Mouse (Mus musculus) kidney, embryonic 16.5 days (tissue): ENCODE measurements around the gene Depdc7. TPM values are rescaled to one million over a fixed set of nuclear protein-coding genes. Genes with fewer than 3 reads are reported as not detected.

Experiments
- ATAC-seq: fragments of 200-750 bp; cut with Nextera tagmentation; 2 replicates; pipeline ENCODE4 v1.8.0; 2017; ENCODE audit warnings: moderate TSS enrichment; ENCODE audit not compliant: low FRiP score, low TSS enrichment
- H3K27ac ChIP-seq: fragments of 300-500 bp; sonication (generic); 2 replicates; pipeline ENCODE4 v1.5.1; 2014; ENCODE audit warnings: low read length
- H3K27me3 ChIP-seq: fragments of 300-500 bp; sonication (generic); 2 replicates; pipeline ENCODE4 v1.6.1; 2014; ENCODE audit warnings: low read length, control low read depth, mixed read lengths; ENCODE audit not compliant: insufficient read depth
- H3K36me3 ChIP-seq: fragments of 300-500 bp; sonication (generic); 2 replicates; pipeline ENCODE4 v1.6.1; 2014; ENCODE audit warnings: low read length, control low read depth, mixed read lengths; ENCODE audit not compliant: insufficient read depth
- H3K4me1 ChIP-seq: fragments of 300-500 bp; sonication (generic); 2 replicates; pipeline ENCODE4 v1.6.1; 2014; ENCODE audit warnings: low read length, control low read depth, mixed read lengths; ENCODE audit not compliant: insufficient read depth
- H3K4me2 ChIP-seq: fragments of 300-500 bp; sonication (generic); replicated peaks from 2 replicates; pipeline ENCODE4 v1.6.1; 2014; ENCODE audit warnings: low read depth, low read length
- H3K4me3 ChIP-seq: fragments of 300-500 bp; sonication (generic); 2 replicates; pipeline ENCODE4 v1.5.1; 2014; ENCODE audit warnings: mild to moderate bottlenecking, low read length
- H3K9ac ChIP-seq: fragments of 300-500 bp; sonication (generic); replicated peaks from 2 replicates; pipeline ENCODE4 v1.6.1; 2014; ENCODE audit warnings: low read length
- H3K9me3 ChIP-seq: fragments of 300-500 bp; sonication (generic); 2 replicates; pipeline ENCODE4 v1.6.1; 2016; ENCODE audit warnings: low read length, control low read depth
- WGBS: fragments of 180-500 bp; shearing (Covaris S2); extraction: QIAGEN DNeasy Blood & Tissue Kit; methylation state at CpG from one replicate; pipeline ENCODE4 v1.1.7; 2014; 5-methylcytosine and 5-hydroxymethylcytosine counted together
- polyA plus RNA-seq: library from polyadenylated mRNA; unstranded; fragments of >200 nt; fragmentation: Nextera tagmentation; extraction: Ambion mirVana; gene quantifications from 2 replicates; pipeline ENCODE4 v1.2.1, GENCODE M21; 2015

The Depdc7 gene
- polyA plus RNA-seq, 1 experiment from 2014 or later = 24.2 TPM

- H3K4me3 ChIP-seq = peak overlapping the region; percentile 78
- H3K4me1 ChIP-seq = peaks cover 31% of the 10 kb centered on the region
- peak overlapping the region; percentile 86 for H3K9ac ChIP-seq
- peak overlapping the region; percentile 93 for H3K27ac ChIP-seq
- ATAC-seq = peak; percentile 8; the same call in 1 of the 2 replicates
- no peaks in the 10 kb centered on the region for H3K36me3 ChIP-seq
- H3K9me3 ChIP-seq = no peaks in the 10 kb centered on the region
- 5% methylated on average over 46 of the region's 46 CpGs for WGBS
- peak overlapping the region; percentile 85 for H3K4me2 ChIP-seq
- no peaks in the 10 kb centered on the region for H3K27me3 ChIP-seq
Observed at GRCm38 (mm10) chr2:104741896-104742740, 560 bp downstream of the Depdc7 start.

- WGBS = 27% methylated on average over 7 of the region's 7 CpGs
- Histone ChIP-seq H3K4me2 (peak overlapping the region; percentile 85), H3K27ac (no peak overlapping the region), H3K9ac (0 out of 2 replicates have a peak overlapping the region, but pooled peaks have one; percentile 13), H3K4me3 (peak overlapping the region; percentile 78), H3K27me3 (no peaks in the 10 kb centered on the region), H3K36me3 (no peaks in the 10 kb centered on the region), H3K9me3 (no peaks in the 10 kb centered on the region), H3K4me1 (peaks cover 37% of the 10 kb centered on the region)
- no peak for ATAC-seq
Observed at GRCm38 (mm10) chr2:104741015-104741758, 1.5 kb downstream of the Depdc7 start.

GRCm38 (mm10) chr2:104740248-104740949, 2.3 kb downstream of the Depdc7 start:
- ATAC-seq = no peak
- WGBS = 36% methylated on average over 7 of the region's 7 CpGs
- Histone ChIP-seq H3K4me3 (0 out of 2 replicates have a peak overlapping the region, but pooled peaks have one; percentile 78), H3K27me3 (no peaks in the 10 kb centered on the region), H3K9me3 (no peaks in the 10 kb centered on the region), H3K36me3 (no peaks in the 10 kb centered on the region), H3K27ac (no peak overlapping the region), H3K4me1 (peaks cover 39% of the 10 kb centered on the region), H3K9ac (no peak overlapping the region), H3K4me2 (peak overlapping the region; percentile 85)

DNA sequence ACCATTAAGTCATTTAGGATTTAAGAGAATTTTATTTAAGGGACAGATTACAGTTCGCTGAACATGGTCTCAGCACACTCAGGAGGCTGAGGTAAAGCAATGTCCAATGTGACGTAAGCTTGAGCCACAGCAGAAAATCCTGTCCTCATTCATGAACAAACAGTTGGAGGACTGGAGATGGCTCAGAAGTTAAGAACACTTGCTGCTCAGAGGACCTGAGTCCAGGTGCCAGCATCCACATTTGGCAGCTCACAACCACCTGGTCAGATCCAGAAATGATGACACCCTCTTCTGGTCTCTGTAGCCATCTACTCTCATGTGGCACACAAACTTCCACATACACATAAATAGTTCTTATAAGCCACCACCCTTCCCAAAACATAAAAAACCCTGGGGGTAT, 3.0 kb downstream of the Depdc7 start:
- H3K4me1 ChIP-seq = peaks cover 39% of the 10 kb centered on the region

DNA sequence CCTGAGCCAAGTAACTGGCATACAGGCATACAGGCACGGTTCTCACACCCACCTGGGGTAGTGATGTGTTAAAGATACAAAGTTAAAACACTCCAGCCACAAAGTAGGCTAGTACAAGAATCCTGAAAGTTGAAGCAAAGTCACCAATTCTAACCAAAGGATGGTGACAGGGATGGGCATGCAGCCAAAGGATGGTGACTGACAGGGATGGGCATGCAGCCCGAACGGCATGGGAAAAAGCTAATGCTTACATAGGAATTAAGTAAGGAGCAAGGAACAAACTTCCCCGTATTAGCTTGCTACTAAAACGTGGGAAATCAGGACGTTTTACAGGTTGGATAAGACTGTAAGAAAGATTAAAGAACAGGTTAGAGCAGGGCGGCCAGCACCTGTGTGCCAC, 6.4 kb downstream of the Depdc7 start:
- H3K36me3 ChIP-seq = no peaks in the 10 kb centered on the region
- no peaks in the 10 kb centered on the region for H3K27me3 ChIP-seq
- ATAC-seq = no peak
- H3K9me3 ChIP-seq = no peaks in the 10 kb centered on the region
- H3K9ac ChIP-seq = no peak overlapping the region
- no peak overlapping the region for H3K4me3 ChIP-seq
- peaks cover 27% of the 10 kb centered on the region for H3K4me1 ChIP-seq
- 60% methylated on average over 7 of the region's 7 CpGs for WGBS
- H3K27ac ChIP-seq = no peak overlapping the region
- no peak overlapping the region for H3K4me2 ChIP-seq

More for the DNA sequence above, 3.0 kb downstream of the Depdc7 start:
- no peaks in the 10 kb centered on the region for H3K9me3 ChIP-seq
- no peaks in the 10 kb centered on the region for H3K36me3 ChIP-seq
- no peak overlapping the region for H3K27ac ChIP-seq
- H3K4me2 ChIP-seq = no peak overlapping the region
- no peak overlapping the region for H3K4me3 ChIP-seq
- no peaks in the 10 kb centered on the region for H3K27me3 ChIP-seq
- no peak for ATAC-seq
- no peak overlapping the region for H3K9ac ChIP-seq
- WGBS = 94% methylated on average over 2 of the region's 2 CpGs

- H3K27ac ChIP-seq = no peak overlapping the region
- ATAC-seq = no peak
- peaks cover 13% of the 10 kb centered on the region for H3K4me1 ChIP-seq
- no peak overlapping the region for H3K9ac ChIP-seq
- no peak overlapping the region for H3K4me2 ChIP-seq
- no peak overlapping the region for H3K4me3 ChIP-seq
- no peaks in the 10 kb centered on the region for H3K27me3 ChIP-seq
- 62% methylated on average over 7 of the region's 7 CpGs for WGBS
- no peaks in the 10 kb centered on the region for H3K36me3 ChIP-seq
- no peaks in the 10 kb centered on the region for H3K9me3 ChIP-seq
Observed at GRCm38 (mm10) chr2:104732562-104733256, 10.0 kb downstream of the Depdc7 start.

DNA sequence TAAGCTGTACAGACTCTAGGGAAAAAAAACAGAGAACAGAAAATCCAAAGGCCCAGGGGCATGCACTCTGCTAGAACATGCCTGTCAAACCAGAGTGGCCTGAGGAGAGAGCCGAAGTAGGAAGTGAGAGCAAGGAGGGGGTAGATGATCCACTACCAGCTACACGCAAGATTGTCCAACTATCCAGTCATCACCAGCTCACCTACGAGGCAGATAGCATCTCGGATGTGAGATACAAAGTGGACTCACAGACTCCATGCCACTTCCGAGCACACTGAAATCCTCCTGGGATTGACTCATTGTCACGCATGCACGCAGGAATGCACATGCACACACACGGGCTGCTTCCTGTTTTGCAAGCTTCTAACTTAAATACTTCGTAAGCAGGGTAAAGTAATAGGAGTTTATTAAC, 10.6 kb downstream of the Depdc7 start:
- WGBS = 63% methylated on average over 9 of the region's 9 CpGs

DNA sequence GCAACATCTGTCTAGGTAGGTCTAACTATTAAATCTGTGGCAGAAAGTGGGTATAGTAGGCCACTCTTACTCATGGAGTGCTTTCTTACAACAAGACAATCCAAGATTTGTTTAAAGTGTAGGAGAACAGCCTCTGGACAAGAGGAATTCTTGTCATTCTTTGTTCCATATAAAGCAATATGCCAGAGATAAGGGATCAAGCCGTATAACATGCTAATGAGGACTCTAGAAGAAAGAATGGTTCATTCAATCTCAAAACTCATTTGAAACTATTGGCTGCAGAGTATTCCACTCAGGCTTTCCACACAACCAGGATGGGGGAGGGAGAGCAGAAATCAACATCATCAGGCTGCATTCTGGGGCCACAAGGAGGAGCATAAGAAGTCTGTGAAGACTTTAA, 15.3 kb downstream of the Depdc7 start:
- Histone ChIP-seq H3K27me3 (no peaks in the 10 kb centered on the region), H3K4me2 (no peak overlapping the region), H3K9me3 (no peaks in the 10 kb centered on the region), H3K4me1 (peaks cover 5% of the 10 kb centered on the region; the same call in 1 of the 2 replicates), H3K27ac (no peak overlapping the region), H3K36me3 (0 out of 2 replicates have a peak, but pooled peaks cover 4% of the 10 kb centered on the region), H3K4me3 (no peak overlapping the region), H3K9ac (no peak overlapping the region)
- 71% methylated on average over 1 of the region's 1 CpGs for WGBS
- ATAC-seq = no peak

More for the DNA sequence above, 10.6 kb downstream of the Depdc7 start:
- ATAC-seq = no peak
- Histone ChIP-seq H3K4me1 (peaks cover 13% of the 10 kb centered on the region), H3K27me3 (no peaks in the 10 kb centered on the region), H3K4me3 (no peak overlapping the region), H3K4me2 (no peak overlapping the region), H3K27ac (no peak overlapping the region), H3K36me3 (0 out of 2 replicates have a peak, but pooled peaks cover under 1% of the 10 kb centered on the region), H3K9ac (no peak overlapping the region), H3K9me3 (no peaks in the 10 kb centered on the region)

- Histone ChIP-seq H3K4me3 (no peak overlapping the region), H3K27me3 (no peaks in the 10 kb centered on the region), H3K4me1 (no peaks in the 10 kb centered on the region), H3K36me3 (0 out of 2 replicates have a peak, but pooled peaks cover 3% of the 10 kb centered on the region), H3K9ac (no peak overlapping the region), H3K9me3 (no peaks in the 10 kb centered on the region), H3K27ac (no peak overlapping the region), H3K4me2 (no peak overlapping the region)
- 39% methylated on average over 3 of the region's 3 CpGs for WGBS
- no peak for ATAC-seq
Observed at GRCm38 (mm10) chr2:104722021-104722420, 20.7 kb downstream of the Depdc7 start.
